Mouse (Mus musculus) thymus, postnatal 4 days (tissue): ENCODE measurements at regions not wholly inside any gene's neighbourhood (a gene's known extent, or its start where the extent isn't known, plus 50 kb on each side); places are given as distances from the start of the nearest gene placed in this dataset.

ENCODE experiments used
- DNase-seq: peaks from one replicate; pipeline ENCODE4 v3.0.0; 2021

GRCm38 (mm10) chr8:26828311-26828909 is 148.7 kb upstream of the Zfp703 start:
- no peak for DNase-seq

GRCm38 (mm10) chr8:26829313-26829712 is 147.8 kb upstream of the Zfp703 start:
- DNase-seq, result no peak

GRCm38 (mm10) chr8:26831148-26831547 is 146.0 kb upstream of the Zfp703 start:
- DNase-seq, result no peak

GRCm38 (mm10) chr8:26831790-26832189 is 145.3 kb upstream of the Zfp703 start:
- DNase-seq, result no peak

- DNase-seq, result no peak
Observed at GRCm38 (mm10) chr8:26832546-26832945, 144.6 kb upstream of the Zfp703 start.

GRCm38 (mm10) chr8:26833297-26833696 is 143.8 kb upstream of the Zfp703 start:
- DNase-seq, result no peak

GRCm38 (mm10) chr8:26833784-26834183 is 143.3 kb upstream of the Zfp703 start:
- DNase-seq, result no peak

- no peak for DNase-seq
Observed at GRCm38 (mm10) chr8:26834604-26835003, 142.5 kb upstream of the Zfp703 start.

GRCm38 (mm10) chr8:26835076-26835475 is 142.0 kb upstream of the Zfp703 start:
- DNase-seq, result no peak

- no peak for DNase-seq
Observed at GRCm38 (mm10) chr8:26835616-26836015, 141.5 kb upstream of the Zfp703 start.

- no peak for DNase-seq
Observed at GRCm38 (mm10) chr8:26836552-26836951, 140.6 kb upstream of the Zfp703 start.

- no peak for DNase-seq
Observed at GRCm38 (mm10) chr8:26840286-26840685, 136.8 kb upstream of the Zfp703 start.

GRCm38 (mm10) chr8:26840745-26841680 is 136.1 kb upstream of the Zfp703 start:
- no peak for DNase-seq

- no peak for DNase-seq
Observed at GRCm38 (mm10) chr8:26843714-26844113, 133.4 kb upstream of the Zfp703 start.

GRCm38 (mm10) chr8:26844132-26844808 is 132.9 kb upstream of the Zfp703 start:
- DNase-seq, result no peak

GRCm38 (mm10) chr8:26844809-26845143 is 132.3 kb upstream of the Zfp703 start:
- no peak for DNase-seq

GRCm38 (mm10) chr8:26845481-26846194 is 131.5 kb upstream of the Zfp703 start:
- no peak for DNase-seq

- no peak for DNase-seq
Observed at GRCm38 (mm10) chr8:26847009-26847408, 130.1 kb upstream of the Zfp703 start.

- no peak for DNase-seq
Observed at GRCm38 (mm10) chr8:26848098-26848772, 128.9 kb upstream of the Zfp703 start.

- DNase-seq, result no peak
Observed at GRCm38 (mm10) chr8:26848955-26849684, 128.0 kb upstream of the Zfp703 start.

- no peak for DNase-seq
Observed at GRCm38 (mm10) chr8:26851871-26852800, 125.0 kb upstream of the Zfp703 start.
